ENCODE assay signal across 8 mouse cellular contexts in genomic region chr9:44096536-44096935, GRCm38 (mm10). TPM values are rescaled to one million over a fixed set of nuclear protein-coding genes. Genes with fewer than 3 reads are reported as not detected.
DNase-seq lines count a peak whose midpoint lies in the region; ATAC-seq and TF ChIP-seq lines count a peak whose summit lies in the region.
"Had no signal": no experiment of that assay in that cellular context is flagged by ENCODE, and none has a peak within 500 bp of the region (broad histone marks: within the 10 kb centered on the region; RNA-seq: fewer than 3 reads in every experiment).

No protein-coding gene starts in this region.

- peak; percentile 59 for ATAC-seq in forebrain, embryonic 13.5 days
- ATAC-seq in hindbrain, embryonic 14.5 days (ENCODE audit: low FRiP score): peak; percentile 59; the same call in 1 of the 2 replicates

- no peaks in the 10 kb centered on the region for H3K27me3 ChIP-seq in forebrain, embryonic 13.5 days
- H3K27me3 ChIP-seq in hindbrain, embryonic 14.5 days (ENCODE audit: control insufficient read depth, insufficient read depth, low read length): no peaks in the 10 kb centered on the region

- H3K9me3 ChIP-seq in forebrain, embryonic 13.5 days (replicated peaks): no peaks in the 10 kb centered on the region
- no peaks in the 10 kb centered on the region for H3K9me3 ChIP-seq in hindbrain, embryonic 14.5 days (ENCODE audit: control insufficient read depth, low read length)

- no peak overlapping the region for H3K4me3 ChIP-seq in forebrain, embryonic 13.5 days
- H3K4me3 ChIP-seq in hindbrain, embryonic 14.5 days (replicated peaks; ENCODE audit: low read length): no peak overlapping the region
- no peak overlapping the region for H3K4me3 ChIP-seq in olfactory bulb, adult 2 months (ENCODE audit: insufficient read depth, low read depth, low read length)

- 0 out of 2 replicates have a peak overlapping the region, but pooled peaks have one; percentile 57 for H3K27ac ChIP-seq in forebrain, embryonic 13.5 days
- H3K27ac ChIP-seq in hindbrain, embryonic 14.5 days: peak overlapping the region; percentile 68; the same call in 1 of the 2 replicates
- peak overlapping the region; percentile 96 for H3K27ac ChIP-seq in olfactory bulb, adult 2 months (ENCODE audit: insufficient read depth, low read depth, low read length)

- no peak overlapping the region for H3K9ac ChIP-seq in forebrain, embryonic 13.5 days
- no peak overlapping the region for H3K9ac ChIP-seq in hindbrain, embryonic 14.5 days
- H3K9ac ChIP-seq: lung, embryonic 14.5 days had no signal

- H3K4me1 ChIP-seq in forebrain, embryonic 13.5 days: peaks cover 17% of the 10 kb centered on the region
- H3K4me1 ChIP-seq in hindbrain, embryonic 14.5 days (replicated peaks; ENCODE audit: control insufficient read depth, insufficient read depth, low read length): peaks cover 5% of the 10 kb centered on the region
- H3K4me1 ChIP-seq in olfactory bulb, adult 2 months (ENCODE audit: control insufficient read depth, insufficient read depth, low read length): peaks cover 15% of the 10 kb centered on the region

- H3K4me2 ChIP-seq in forebrain, embryonic 13.5 days: 0 out of 2 replicates have a peak overlapping the region, but pooled peaks have one; percentile 11
- no peak overlapping the region for H3K4me2 ChIP-seq in hindbrain, embryonic 14.5 days (replicated peaks)
- H3K4me2 ChIP-seq: lung, embryonic 14.5 days had no signal

- DNase-seq in left cerebral cortex, adult 8-10 months (ENCODE audit: low spot score in 2 of 2): peak; percentile 25 to 72
- DNase-seq in left cerebral cortex, adult 11 months (ENCODE audit: low spot score): no peak
- DNase-seq in hindbrain, embryonic 14.5 days (ENCODE audit: low spot score): no peak
- no peak for DNase-seq in cerebellum, adult 8-10 months
- no peak for DNase-seq in lung, postnatal 10 days
- DNase-seq: lung, embryonic 14.5 days had no signal

- TF ChIP-seq POLR2A in olfactory bulb, adult 2 months (IDR thresholded peaks at IDR 0.05; ENCODE audit: insufficient read depth, low read depth, low read length): no peak

- 12% methylated on average over 9 of the region's 9 CpGs for WGBS in forebrain, embryonic 13.5 days
- WGBS in hindbrain, embryonic 14.5 days: 20% methylated on average over 9 of the region's 9 CpGs
- WGBS in olfactory bulb, adult 2 months: 19% methylated on average over 9 of the region's 9 CpGs

- TF ChIP-seq CTCF in olfactory bulb, adult 2 months (IDR thresholded peaks at IDR 0.05; ENCODE audit: insufficient read depth, low read depth, low read length): no peak

- no peaks in the 10 kb centered on the region; the same call in 1 of the 2 replicates for H3K36me3 ChIP-seq in forebrain, embryonic 13.5 days (ENCODE audit: poor library complexity, severe bottlenecking)
- peaks cover 5% of the 10 kb centered on the region; the same call in 1 of the 2 replicates for H3K36me3 ChIP-seq in hindbrain, embryonic 14.5 days (replicated peaks; ENCODE audit: control insufficient read depth, insufficient read depth)

RNA-seq across cellular contexts. Expression of gene Mfrp, which starts 5.0 kb away (rescaled TPM):
- total RNA-seq in left cerebral cortex, adult 8-10 months (2022): 1 to 10 TPM in 2 of 4 experiments, under 1 TPM in 2; 0.30 to 3.6 (median 0.95) TPM
- 0.06 and 0.23 TPM in 2 replicates for polyA plus RNA-seq in forebrain, embryonic 13.5 days (2015; fragmentation: Nextera tagmentation; extraction: Ambion mirVana)
- 0.31 and 0.41 TPM in 2 replicates for polyA plus RNA-seq in hindbrain, embryonic 14.5 days (2014; fragmentation: Nextera tagmentation; extraction: Ambion mirVana)
- not detected in 2 replicates for polyA plus RNA-seq in olfactory bulb, adult 2 months (2012; ENCODE audit: insufficient read depth, insufficient read length, low replicate concordance, missing spikeins)

RNA-seq across cellular contexts. Expression of gene C1qtnf5, which starts 10.5 kb away (rescaled TPM):
- total RNA-seq in left cerebral cortex, adult 8-10 months (2022): 10 to 100 TPM; 24.1 to 32.7 (median 26.3) TPM
- polyA plus RNA-seq in forebrain, embryonic 13.5 days (2015; fragmentation: Nextera tagmentation; extraction: Ambion mirVana): 1.0 and 1.2 TPM in 2 replicates
- 7.0 and 8.0 TPM in 2 replicates for polyA plus RNA-seq in hindbrain, embryonic 14.5 days (2014; fragmentation: Nextera tagmentation; extraction: Ambion mirVana)
- not detected in 2 replicates for polyA plus RNA-seq in olfactory bulb, adult 2 months (2012; ENCODE audit: insufficient read depth, insufficient read length, low replicate concordance, missing spikeins)

RNA-seq across cellular contexts. Expression of gene Gm49380, which starts 16.8 kb away (rescaled TPM):
- total RNA-seq in left cerebral cortex, adult 8-10 months (2022): under 1 TPM in 2 of 4 experiments, not detected in 2; 0.67 to 0.78 TPM
- polyA plus RNA-seq in forebrain, embryonic 13.5 days (2015; fragmentation: Nextera tagmentation; extraction: Ambion mirVana): 0.19 TPM in 1 of 2 replicates, not detected in the other
- 0.35 TPM in 1 of 2 replicates, not detected in the other for polyA plus RNA-seq in hindbrain, embryonic 14.5 days (2014; fragmentation: Nextera tagmentation; extraction: Ambion mirVana)
- not detected in 2 replicates for polyA plus RNA-seq in olfactory bulb, adult 2 months (2012; ENCODE audit: insufficient read depth, insufficient read length, low replicate concordance, missing spikeins)

RNA-seq across cellular contexts. Expression of gene Rnf26, which starts 16.8 kb away (rescaled TPM):
- 10 to 100 TPM; 26.9 to 33.4 (median 30.6) TPM for total RNA-seq in left cerebral cortex, adult 8-10 months (2022)
- polyA plus RNA-seq in forebrain, embryonic 13.5 days (2015; fragmentation: Nextera tagmentation; extraction: Ambion mirVana): 45.7 and 50.1 TPM in 2 replicates
- polyA plus RNA-seq in hindbrain, embryonic 14.5 days (2014; fragmentation: Nextera tagmentation; extraction: Ambion mirVana): 30.6 and 32.7 TPM in 2 replicates
- polyA plus RNA-seq in olfactory bulb, adult 2 months (2012; ENCODE audit: insufficient read depth, insufficient read length, low replicate concordance, missing spikeins): 257 TPM in 1 of 2 replicates, not detected in the other

RNA-seq across cellular contexts. Expression of gene Usp2, which starts 29.7 kb away (rescaled TPM):
- 100 to 1,000 TPM; 118 to 172 (median 123) TPM for total RNA-seq in left cerebral cortex, adult 8-10 months (2022)
- polyA plus RNA-seq in forebrain, embryonic 13.5 days (2015; fragmentation: Nextera tagmentation; extraction: Ambion mirVana): 7.1 and 8.6 TPM in 2 replicates
- polyA plus RNA-seq in hindbrain, embryonic 14.5 days (2014; fragmentation: Nextera tagmentation; extraction: Ambion mirVana): 8.4 and 11.6 TPM in 2 replicates
- not detected in 2 replicates for polyA plus RNA-seq in olfactory bulb, adult 2 months (2012; ENCODE audit: insufficient read depth, insufficient read length, low replicate concordance, missing spikeins)

Comparison
In these comparisons a context has a peak if more than half of its experiments do, and no peak if none do; other contexts are left out.
1. DNase-seq: peak in left cerebral cortex, adult 8-10 months (2 of 2); none in left cerebral cortex, adult 11 months (single experiment), hindbrain, embryonic 14.5 days (single experiment), cerebellum, adult 8-10 months (single experiment) and lung, postnatal 10 days (single experiment).
2. Peak in every context shown above with its lines, with median percentiles within 50 percentile points of each other: H3K27ac ChIP-seq.